Mouse (Mus musculus) intestine, embryonic 15.5 days (tissue): ENCODE data around the gene Dcaf6. TPM values are rescaled to one million over a fixed set of nuclear protein-coding genes. Genes with fewer than 3 reads are reported as not detected.
"Not testable (repeated sequence)": the region's sequence is repeated elsewhere in the genome, so short reads cannot be mapped to it uniquely, and the experiment has no call there.

ENCODE experiments used
- ATAC-seq: fragments of 200-750 bp; cut with Nextera tagmentation; 2 replicates; pipeline ENCODE4 v1.8.0; 2017; ENCODE audit warnings: moderate TSS enrichment, moderate library complexity
- H3K27ac ChIP-seq: fragments of 300-500 bp; sonication (generic); 2 replicates; pipeline ENCODE4 v1.5.1; 2015; ENCODE audit warnings: mild to moderate bottlenecking, inconsistent platforms
- H3K27me3 ChIP-seq: fragments of 300-500 bp; sonication (generic); replicated peaks from 2 replicates; pipeline ENCODE4 v1.6.1; 2015; ENCODE audit warnings: inconsistent platforms
- H3K36me3 ChIP-seq: fragments of 300-500 bp; sonication (generic); 2 replicates; pipeline ENCODE4 v1.6.1; 2015; ENCODE audit warnings: inconsistent platforms
- H3K4me1 ChIP-seq: fragments of 300-500 bp; sonication (generic); replicated peaks from 2 replicates; pipeline ENCODE4 v1.6.1; 2015; ENCODE audit warnings: inconsistent platforms
- H3K4me2 ChIP-seq: fragments of 300-500 bp; sonication (generic); replicated peaks from 2 replicates; pipeline ENCODE4 v1.6.1; 2015; ENCODE audit warnings: mild to moderate bottlenecking, inconsistent platforms
- H3K4me3 ChIP-seq: fragments of 300-500 bp; sonication (generic); replicated peaks from 2 replicates; pipeline ENCODE4 v1.5.1; 2015; ENCODE audit warnings: inconsistent platforms
- H3K9ac ChIP-seq: fragments of 300-500 bp; sonication (generic); 2 replicates; pipeline ENCODE4 v1.6.1; 2015; ENCODE audit warnings: inconsistent platforms
- H3K9me3 ChIP-seq: fragments of 300-500 bp; sonication (generic); 2 replicates; pipeline ENCODE4 v1.6.1; 2016; ENCODE audit warnings: inconsistent platforms
- WGBS: fragments of 180-500 bp; shearing (Covaris S2); methylation state at CpG from one replicate; pipeline ENCODE4 v1.1.7; 2015; 5-methylcytosine and 5-hydroxymethylcytosine counted together
- polyA plus RNA-seq: library from polyadenylated mRNA; unstranded; fragments of >200 nt; fragmentation: Nextera tagmentation; extraction: Ambion mirVana; gene quantifications from 2 replicates; pipeline ENCODE4 v1.2.1, GENCODE M21; 2015

The Dcaf6 gene
- polyA plus RNA-seq, 1 experiment from 2014 or later, result 12.3 TPM

- Histone ChIP-seq H3K9me3 (no peaks in the 10 kb centered on the region), H3K4me3 (no peak overlapping the region), H3K27me3 (no peaks in the 10 kb centered on the region), H3K4me1 (no peaks in the 10 kb centered on the region), H3K4me2 (no peak overlapping the region), H3K9ac (no peak overlapping the region), H3K27ac (no peak overlapping the region), H3K36me3 (no peaks in the 10 kb centered on the region)
- 83% methylated on average over 3 of the region's 3 CpGs for WGBS
- ATAC-seq, result no peak
Observed at GRCm38 (mm10) chr1:165332797-165333196, 127.5 kb downstream of the Dcaf6 start.

- H3K9me3 ChIP-seq, result no peaks in the 10 kb centered on the region
- H3K36me3 ChIP-seq, result no peaks in the 10 kb centered on the region
- H3K27ac ChIP-seq, result no peak overlapping the region
- H3K4me1 ChIP-seq, result no peaks in the 10 kb centered on the region
- ATAC-seq, result no peak
- no peak overlapping the region for H3K4me2 ChIP-seq
- no peak overlapping the region for H3K4me3 ChIP-seq
- no peaks in the 10 kb centered on the region for H3K27me3 ChIP-seq
- H3K9ac ChIP-seq, result no peak overlapping the region
Observed at GRCm38 (mm10) chr1:165330859-165331258, 129.4 kb downstream of the Dcaf6 start.

DNA sequence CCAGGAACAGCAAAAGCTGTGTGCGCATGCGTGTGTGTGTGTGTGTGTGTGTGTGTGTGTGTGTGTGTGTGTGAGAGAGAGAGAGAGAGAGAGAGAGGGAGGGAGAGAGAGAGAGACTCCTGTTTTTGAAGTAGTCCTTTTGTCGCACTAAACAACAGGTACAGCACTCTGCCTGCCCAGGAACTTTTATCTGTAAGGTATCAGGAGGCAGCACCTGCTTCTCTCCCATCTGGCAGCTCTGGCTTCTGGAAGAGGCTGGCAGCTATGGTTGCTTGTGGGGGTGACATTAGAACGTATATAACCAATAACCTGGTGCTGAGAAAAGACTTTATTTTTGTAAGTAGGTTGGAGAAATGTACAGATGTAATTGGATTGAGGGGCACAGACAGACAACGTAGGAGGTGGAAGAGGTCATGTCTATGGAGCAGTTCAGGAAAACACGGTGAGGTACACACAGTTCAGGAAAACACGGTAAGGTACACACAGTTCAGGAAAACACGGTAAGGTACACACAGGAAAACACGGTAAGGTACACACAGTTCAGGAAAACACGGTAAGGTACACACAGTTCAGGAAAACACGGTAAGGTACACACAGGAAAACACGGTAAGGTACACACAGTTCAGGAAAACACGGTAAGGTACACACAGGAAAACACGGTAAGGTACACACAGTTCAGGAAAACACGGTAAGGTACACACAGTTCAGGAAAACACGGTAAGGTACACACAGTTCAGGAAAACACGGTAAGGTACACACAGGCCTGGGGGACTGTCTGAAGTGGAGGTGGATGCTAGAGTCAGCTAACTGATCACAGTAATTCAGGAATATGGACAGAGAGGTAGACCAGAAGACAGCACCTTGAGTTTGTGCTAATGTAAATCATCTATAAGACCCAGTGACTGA lies 131.6 kb downstream of the Dcaf6 start:
- H3K4me3 ChIP-seq, H3K9ac ChIP-seq, H3K27me3 ChIP-seq, H3K27ac ChIP-seq, H3K36me3 ChIP-seq, ATAC-seq, H3K4me2 ChIP-seq, H3K4me1 ChIP-seq, H3K9me3 ChIP-seq: not testable (repeated sequence)
- 89% methylated on average over 17 of the region's 17 CpGs for WGBS

DNA sequence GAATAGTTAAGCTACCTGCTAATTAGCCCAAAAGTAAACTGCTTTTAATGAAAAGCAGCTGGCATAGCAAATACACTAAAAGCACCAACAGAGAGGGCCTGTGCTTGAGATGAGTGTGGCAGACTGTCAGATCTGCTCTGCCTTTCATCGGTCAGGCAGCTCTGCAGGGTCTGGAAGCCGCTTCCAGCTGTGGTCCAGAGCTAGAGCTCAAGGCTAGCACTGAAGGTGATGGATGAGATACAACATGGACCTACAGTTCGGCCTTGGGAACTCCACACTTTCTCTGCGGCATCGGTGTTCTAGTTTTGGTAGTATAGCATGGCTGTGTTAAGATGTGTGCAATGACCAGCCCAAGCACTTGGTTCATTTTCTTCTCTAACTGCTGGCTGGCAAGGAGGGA lies 132.4 kb downstream of the Dcaf6 start:
- 63% methylated on average over 5 of the region's 5 CpGs for WGBS

GRCm38 (mm10) chr1:165327370-165327769 lies 132.9 kb downstream of the Dcaf6 start:
- no peak for ATAC-seq
- no peak overlapping the region for H3K4me3 ChIP-seq
- no peak overlapping the region for H3K9ac ChIP-seq
- H3K4me1 ChIP-seq, result no peaks in the 10 kb centered on the region
- no peaks in the 10 kb centered on the region for H3K9me3 ChIP-seq
- 59% methylated on average over 2 of the region's 2 CpGs for WGBS
- H3K27ac ChIP-seq, result no peak overlapping the region
- H3K27me3 ChIP-seq, result no peaks in the 10 kb centered on the region
- no peak overlapping the region for H3K4me2 ChIP-seq
- H3K36me3 ChIP-seq, result peaks cover 3% of the 10 kb centered on the region; the same call in 1 of the 2 replicates

More for the DNA sequence above, 132.4 kb downstream of the Dcaf6 start:
- Histone ChIP-seq H3K36me3 (peaks cover 3% of the 10 kb centered on the region; the same call in 1 of the 2 replicates), H3K4me1 (no peaks in the 10 kb centered on the region), H3K4me2 (no peak overlapping the region), H3K9me3 (no peaks in the 10 kb centered on the region), H3K27me3 (no peaks in the 10 kb centered on the region), H3K27ac (no peak overlapping the region), H3K4me3 (no peak overlapping the region), H3K9ac (no peak overlapping the region)
- no peak for ATAC-seq

- ATAC-seq, result no peak
- no peak overlapping the region for H3K4me3 ChIP-seq
- no peak overlapping the region for H3K27ac ChIP-seq
- 70% methylated on average over 7 of the region's 7 CpGs for WGBS
- peaks cover 7% of the 10 kb centered on the region for H3K4me1 ChIP-seq
- no peaks in the 10 kb centered on the region for H3K27me3 ChIP-seq
- no peak overlapping the region for H3K9ac ChIP-seq
- no peaks in the 10 kb centered on the region for H3K9me3 ChIP-seq
- no peak overlapping the region for H3K4me2 ChIP-seq
- peaks cover 3% of the 10 kb centered on the region; the same call in 1 of the 2 replicates for H3K36me3 ChIP-seq
Observed at GRCm38 (mm10) chr1:165322934-165323333, 137.3 kb downstream of the Dcaf6 start.

DNA sequence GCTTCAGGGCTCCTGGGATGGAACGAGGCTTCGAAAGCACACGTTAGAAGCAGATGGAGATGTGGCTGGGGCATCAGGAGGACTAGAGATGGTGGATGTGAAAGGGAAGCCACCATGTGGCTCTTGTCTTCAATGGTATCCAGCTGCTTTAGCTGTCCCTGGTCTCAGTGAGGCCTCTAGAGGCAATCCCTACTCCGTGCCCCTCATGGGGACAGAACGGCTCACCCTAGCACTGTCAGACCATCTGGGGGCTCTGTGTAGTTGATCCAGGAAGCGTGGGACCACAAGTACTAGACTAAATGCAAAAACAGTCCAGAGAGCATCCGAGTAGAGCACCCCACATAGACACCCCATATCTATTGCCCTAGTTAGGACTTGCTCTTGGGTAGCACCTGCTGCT lies 138.4 kb downstream of the Dcaf6 start:
- H3K4me1 ChIP-seq, result peaks cover 7% of the 10 kb centered on the region
- no peak overlapping the region for H3K9ac ChIP-seq
- peaks cover 3% of the 10 kb centered on the region; the same call in 1 of the 2 replicates for H3K36me3 ChIP-seq
- no peak overlapping the region for H3K4me2 ChIP-seq
- H3K27ac ChIP-seq, result 0 out of 2 replicates have a peak overlapping the region, but pooled peaks have one; percentile 64
- ATAC-seq, result 0 out of 2 replicates have a peak, but pooled peaks have one; percentile 2
- 70% methylated on average over 7 of the region's 7 CpGs for WGBS
- no peaks in the 10 kb centered on the region for H3K27me3 ChIP-seq
- no peak overlapping the region for H3K4me3 ChIP-seq
- no peaks in the 10 kb centered on the region for H3K9me3 ChIP-seq

DNA sequence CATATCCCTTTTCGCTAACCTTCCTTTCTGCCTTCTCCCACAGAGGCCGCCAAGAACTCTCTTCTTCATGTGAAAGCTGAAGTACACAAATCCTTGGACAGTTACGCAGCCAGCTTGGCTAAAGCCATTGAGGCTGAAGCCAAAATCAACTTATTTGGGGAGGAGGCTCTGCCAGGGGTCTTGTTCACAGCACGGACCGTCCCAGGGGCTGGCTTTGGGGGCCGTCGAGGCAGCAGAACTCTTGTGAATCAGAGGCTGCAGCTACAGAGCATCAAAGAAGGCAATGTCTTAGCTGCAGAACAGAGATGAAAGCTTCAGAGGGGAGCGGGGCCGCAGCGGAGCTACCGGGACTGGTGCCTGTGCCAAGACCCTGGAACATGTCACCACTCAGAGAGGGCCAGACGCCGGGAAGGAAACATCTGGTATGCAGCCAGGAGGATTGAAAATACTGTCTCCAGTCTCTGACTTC lies 138.8 kb downstream of the Dcaf6 start:
- Histone ChIP-seq H3K9ac (no peak overlapping the region), H3K4me2 (no peak overlapping the region), H3K4me3 (no peak overlapping the region), H3K36me3 (peaks cover 3% of the 10 kb centered on the region; the same call in 1 of the 2 replicates), H3K9me3 (no peaks in the 10 kb centered on the region), H3K27ac (peak overlapping the region; percentile 64), H3K27me3 (no peaks in the 10 kb centered on the region), H3K4me1 (peaks cover 7% of the 10 kb centered on the region)
- WGBS, result 63% methylated on average over 13 of the region's 13 CpGs
- peak; percentile 45; the same call in 1 of the 2 replicates for ATAC-seq

GRCm38 (mm10) chr1:165320141-165320934 lies 139.9 kb downstream of the Dcaf6 start:
- Histone ChIP-seq H3K9me3 (no peaks in the 10 kb centered on the region), H3K36me3 (peaks cover 3% of the 10 kb centered on the region; the same call in 1 of the 2 replicates), H3K4me1 (peaks cover 7% of the 10 kb centered on the region), H3K4me2 (peak overlapping the region; percentile 28; the same call in 1 of the 2 replicates), H3K27ac (peak overlapping the region; percentile 64), H3K9ac (no peak overlapping the region), H3K27me3 (no peaks in the 10 kb centered on the region), H3K4me3 (no peak overlapping the region)
- 32% methylated on average over 10 of the region's 10 CpGs for WGBS
- ATAC-seq, result peak; percentile 78

DNA sequence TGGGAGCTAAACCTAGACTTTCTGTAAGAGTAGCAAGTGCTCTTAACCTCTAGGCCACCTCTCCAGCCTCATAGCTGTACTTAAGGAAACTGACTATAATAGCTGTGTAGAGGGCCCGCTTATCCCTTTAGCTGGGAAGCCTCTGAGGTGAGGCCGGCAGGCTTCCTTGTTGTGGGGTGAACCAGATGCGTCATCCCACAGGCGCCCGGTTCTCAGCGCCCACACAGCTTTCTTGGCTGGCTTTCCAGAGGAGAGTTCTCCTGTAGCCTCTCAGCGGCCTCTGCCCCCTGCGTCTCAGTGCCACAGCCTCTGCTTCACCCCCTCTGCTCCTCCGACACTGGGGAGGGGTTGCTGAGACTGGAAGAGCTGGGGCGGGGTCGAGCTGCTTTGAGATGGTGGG lies 143.9 kb downstream of the Dcaf6 start:
- ATAC-seq, result no peak
- H3K9me3 ChIP-seq, result no peaks in the 10 kb centered on the region
- H3K4me1 ChIP-seq, result peaks cover 5% of the 10 kb centered on the region
- H3K9ac ChIP-seq, result no peak overlapping the region
- WGBS, result 51% methylated on average over 11 of the region's 11 CpGs
- H3K27me3 ChIP-seq, result no peaks in the 10 kb centered on the region
- no peak overlapping the region for H3K4me2 ChIP-seq
- H3K36me3 ChIP-seq, result no peaks in the 10 kb centered on the region
- H3K4me3 ChIP-seq, result no peak overlapping the region
- H3K27ac ChIP-seq, result no peak overlapping the region

- WGBS, result 83% methylated on average over 11 of the region's 11 CpGs
- Histone ChIP-seq H3K27me3 (no peaks in the 10 kb centered on the region), H3K4me2 (no peak overlapping the region), H3K4me3 (no peak overlapping the region), H3K36me3 (no peaks in the 10 kb centered on the region), H3K9ac (no peak overlapping the region), H3K9me3 (no peaks in the 10 kb centered on the region), H3K27ac (no peak overlapping the region), H3K4me1 (no peaks in the 10 kb centered on the region)
- no peak for ATAC-seq
Observed at GRCm38 (mm10) chr1:165308180-165308579, 152.1 kb downstream of the Dcaf6 start.

GRCm38 (mm10) chr1:165304341-165304740 lies 155.9 kb downstream of the Dcaf6 start:
- 87% methylated on average over 7 of the region's 7 CpGs for WGBS
- Histone ChIP-seq H3K9me3 (no peaks in the 10 kb centered on the region), H3K27ac (no peak overlapping the region), H3K4me3 (no peak overlapping the region), H3K4me1 (peaks cover 5% of the 10 kb centered on the region; the same call in 1 of the 2 replicates), H3K27me3 (no peaks in the 10 kb centered on the region), H3K36me3 (no peaks in the 10 kb centered on the region), H3K9ac (no peak overlapping the region), H3K4me2 (no peak overlapping the region)
- no peak for ATAC-seq
